Mouse (Mus musculus) cerebellum, postnatal 25 days (tissue): ENCODE measurements at regions not wholly inside any gene's neighbourhood (a gene's known extent, or its start where the extent isn't known, plus 50 kb on each side); places are given as distances from the start of the nearest gene placed in this dataset.

ENCODE experiments used
- DNase-seq, 2 experiments: peaks; one replicate each; pipeline ENCODE4 v3.0.0; 2021; ENCODE audit warnings: mixed read lengths in 2 of 2

GRCm38 (mm10) chr4:107736866-107737265 is 52.8 kb upstream of the Dmrtb1 start:
- no peak for DNase-seq

GRCm38 (mm10) chr4:107737907-107738306 is 53.9 kb upstream of the Dmrtb1 start:
- DNase-seq, result peak; percentile 93

- DNase-seq, result peak; percentile 40 to 49
These were observed 54.7 kb upstream of the Dmrtb1 start for GRCm38 (mm10) chr4:107738776-107739175.

- DNase-seq, result no peak
These were observed 55.9 kb upstream of the Dmrtb1 start for GRCm38 (mm10) chr4:107739789-107740405.

- DNase-seq, result no peak
These were observed 58.4 kb upstream of the Lrp8 start for GRCm38 (mm10) chr4:107743646-107744045.

GRCm38 (mm10) chr4:107746366-107746765 is 55.7 kb upstream of the Lrp8 start:
- DNase-seq, result no peak

- DNase-seq, result no peak
These were observed 55.1 kb upstream of the Lrp8 start for GRCm38 (mm10) chr4:107746923-107747431.

GRCm38 (mm10) chr4:107747454-107747853 is 54.6 kb upstream of the Lrp8 start:
- DNase-seq, result no peak

- no peak for DNase-seq
These were observed 54.0 kb upstream of the Lrp8 start for GRCm38 (mm10) chr4:107747907-107748628.

GRCm38 (mm10) chr4:107749045-107749444 is 53.0 kb upstream of the Lrp8 start:
- DNase-seq, result no peak

GRCm38 (mm10) chr4:107750017-107750416 is 52.0 kb upstream of the Lrp8 start:
- DNase-seq, result no peak
